Mouse (Mus musculus) heart, adult 10 weeks (tissue): ENCODE data around the gene Tlx3. TPM values are rescaled to one million over a fixed set of nuclear protein-coding genes. Genes with fewer than 3 reads are reported as not detected.

Source experiments
- polyA plus RNA-seq: library from polyadenylated mRNA; stranded (reverse); fragments of 350-450 nt; fragmentation: Illumina TruSeq; extraction: RNeasy Lipid Tissue Mini Kit (QIAGEN cat#74804); gene quantifications from one replicate; pipeline ENCODE4 v1.2.3, GENCODE M21; 2014; ENCODE audit warnings: low read depth, low replicate concordance

Gene Tlx3
- not detected for polyA plus RNA-seq

GRCm38 (mm10) chr11:33203383-33204328 is at the start of gene Tlx3:
Tlx3 (minus strand) TSS chr11:33203589.

GRCm38 (mm10) chr11:33162998-33163506 is 40.3 kb downstream of the Tlx3 start, which contains the start of gene Npm1:
Npm1 (minus strand) TSS chr11:33163206.

Other genes starting within 250 kb of the Tlx3 start
- 3.6 TPM for gene Fgf18, start 56.2 kb downstream of the Tlx3 start, polyA plus RNA-seq
- gene Npm1, start 40.4 kb downstream of the Tlx3 start, polyA plus RNA-seq, result 259 TPM
- not detected for gene Gm12117, start 73.1 kb upstream of the Tlx3 start, polyA plus RNA-seq